Mouse (Mus musculus) 416B (cell line): ENCODE data around the gene Zfp108.
"Not testable (repeated sequence)": the region's sequence is repeated elsewhere in the genome, so short reads cannot be mapped to it uniquely, and the experiment has no call there.

ENCODE experiments used
- DNase-seq: peaks from one replicate; pipeline ENCODE4 v3.0.0; 2011; ENCODE audit warnings: low read depth

Zfp108 gene

GRCm38 (mm10) chr7:24254633-24255474 lies at the start of gene Zfp108:
TSS of gene Zfp108 (plus strand) at chr7:24254794.
- DNase-seq = peak; percentile 8

- DNase-seq = peak; percentile 69
These were observed 46.9 kb upstream of the Zfp108 start for GRCm38 (mm10) chr7:24207488-24208261.

- DNase-seq = no peak
These were observed 46.2 kb upstream of the Zfp108 start for GRCm38 (mm10) chr7:24208282-24208886.

- no peak for DNase-seq
These were observed 44.3 kb upstream of the Zfp108 start for GRCm38 (mm10) chr7:24210296-24210695.

- DNase-seq = no peak
These were observed 43.3 kb upstream of the Zfp108 start, which contains the start of gene Zfp111 for GRCm38 (mm10) chr7:24211343-24211742. TSS of gene Zfp111 (minus strand) at chr7:24211443.

- no peak for DNase-seq
These were observed 17.4 kb upstream of the Zfp108 start, which contains the start of gene Zfp109 for GRCm38 (mm10) chr7:24237040-24237791. TSS of gene Zfp109 (minus strand) at chr7:24237560.

GRCm38 (mm10) chr7:24253779-24254615 lies 597 bp upstream of the Zfp108 start:
- DNase-seq = no peak

GRCm38 (mm10) chr7:24259306-24259999 lies 4.9 kb downstream of the Zfp108 start:
- no peak for DNase-seq

GRCm38 (mm10) chr7:24260000-24260312 lies 5.4 kb downstream of the Zfp108 start:
- DNase-seq = no peak

- DNase-seq = no peak
These were observed 13.9 kb downstream of the Zfp108 start for GRCm38 (mm10) chr7:24268176-24269155.

- no peak for DNase-seq
These were observed 14.7 kb downstream of the Zfp108 start for GRCm38 (mm10) chr7:24269256-24269655.

- no peak for DNase-seq
These were observed 15.2 kb downstream of the Zfp108 start for GRCm38 (mm10) chr7:24269667-24270287.

- DNase-seq = peak; percentile 50
These were observed 15.7 kb downstream of the Zfp108 start, which contains the start of gene Zfp93 for GRCm38 (mm10) chr7:24270288-24270672. TSS of gene Zfp93 (plus strand) at chr7:24270420.

GRCm38 (mm10) chr7:24271191-24271590 lies 16.6 kb downstream of the Zfp108 start:
- DNase-seq = no peak

GRCm38 (mm10) chr7:24274456-24274855 lies 19.9 kb downstream of the Zfp108 start:
- no peak for DNase-seq

GRCm38 (mm10) chr7:24278771-24279170 lies 24.2 kb downstream of the Zfp108 start:
- DNase-seq = not testable (repeated sequence)

- no peak for DNase-seq
These were observed 25.6 kb downstream of the Zfp108 start for GRCm38 (mm10) chr7:24280031-24280857.

- no peak for DNase-seq
These were observed 26.2 kb downstream of the Zfp108 start for GRCm38 (mm10) chr7:24280858-24281145.
